Mouse (Mus musculus): ENCODE measurements around the gene Fndc3a.

Gene Fndc3a

DNA sequence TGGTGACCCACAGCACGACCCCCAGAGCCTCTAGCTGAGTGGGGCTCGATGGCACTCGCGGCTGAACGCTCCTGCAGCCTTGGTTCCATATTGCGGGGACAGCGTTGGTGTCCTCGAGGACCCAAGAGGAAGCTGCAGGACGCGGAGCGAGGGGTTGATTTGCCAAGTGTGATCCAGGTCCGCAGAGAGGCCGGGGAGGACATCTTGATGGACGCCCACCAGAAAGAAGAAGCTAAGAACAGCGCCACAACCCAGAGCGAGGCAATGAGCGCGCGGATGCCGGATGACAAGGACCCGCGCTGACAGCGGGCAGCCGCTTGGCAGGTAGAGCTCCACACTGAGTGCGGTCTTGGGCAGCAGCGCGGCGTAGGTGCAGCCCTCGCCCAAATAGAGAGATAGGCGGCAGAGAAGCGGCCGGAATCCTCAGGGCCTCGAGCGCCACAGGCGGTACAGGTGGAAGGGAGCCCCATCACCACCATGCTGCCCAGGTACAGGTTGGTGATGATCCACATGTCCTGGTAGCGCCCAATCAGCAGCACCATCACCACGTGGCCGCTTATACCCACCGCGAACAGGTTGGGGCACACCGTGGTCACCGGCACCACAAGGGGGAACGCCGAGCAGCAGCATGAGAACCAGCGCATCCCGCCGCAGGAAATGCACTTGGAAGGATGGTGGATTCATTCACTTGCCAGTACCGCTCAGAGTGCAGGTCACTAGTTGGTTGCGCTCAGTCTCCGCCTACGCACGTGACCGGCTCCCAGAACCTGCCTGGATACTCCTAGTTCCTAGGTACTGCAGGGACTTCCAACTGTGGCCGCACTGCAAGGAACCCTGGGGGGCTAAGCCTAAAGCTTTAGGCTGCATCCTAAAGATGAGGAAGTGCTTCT, 177.5 kb downstream of the Fndc3a start:
- peak; percentile 66 for DNase-seq

DNA sequence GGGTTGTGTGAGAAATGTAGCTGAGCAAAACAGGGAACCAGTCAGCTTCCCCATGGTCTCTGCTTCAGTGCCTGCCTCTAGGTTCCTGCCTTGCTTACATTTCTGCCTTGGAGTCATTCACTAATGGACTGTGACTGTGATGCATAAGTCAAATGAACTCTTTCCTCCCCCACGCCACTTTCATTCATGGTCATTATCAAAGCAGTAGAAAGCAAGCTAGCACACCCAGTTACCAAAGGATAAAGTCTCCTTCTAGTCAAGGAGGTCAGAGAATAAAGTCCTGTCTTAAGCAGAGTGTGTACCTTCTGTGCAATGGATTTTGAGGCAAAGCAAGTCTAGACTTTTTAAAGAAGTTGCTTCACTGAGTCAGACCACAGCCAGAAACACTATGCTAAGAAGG, 182.7 kb downstream of the Fndc3a start:
- DNase-seq, result peak; percentile 22

- DNase-seq, result no peak
Observed at GRCm38 (mm10) chr14:72519561-72519960, 190.2 kb downstream of the Fndc3a start.

GRCm38 (mm10) chr14:72518786-72519185, 191.0 kb downstream of the Fndc3a start:
- no peak for DNase-seq

DNA sequence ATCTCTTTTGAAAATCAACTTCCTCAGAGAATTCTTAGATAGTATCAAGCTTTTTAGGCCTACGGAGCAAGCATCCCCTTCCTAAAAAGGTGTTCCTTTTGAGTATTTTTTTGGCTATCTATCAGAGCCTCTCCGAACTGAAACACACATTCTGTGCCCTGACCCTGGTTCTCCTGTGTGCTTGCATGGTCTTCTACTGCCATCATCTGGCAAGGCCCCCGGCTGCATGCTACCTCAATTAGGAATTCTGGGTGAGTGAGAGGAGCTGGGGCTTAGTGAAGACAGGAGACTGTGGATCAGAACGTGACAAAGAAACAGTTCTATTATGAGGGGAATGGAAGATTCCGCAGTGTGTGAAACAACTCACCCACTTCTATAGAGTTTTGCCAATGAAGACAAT, 193.4 kb downstream of the Fndc3a start:
- DNase-seq, result peak; percentile 21

- no peak for DNase-seq
Observed at GRCm38 (mm10) chr14:72506723-72507420, 202.9 kb downstream of the Fndc3a start.

DNA sequence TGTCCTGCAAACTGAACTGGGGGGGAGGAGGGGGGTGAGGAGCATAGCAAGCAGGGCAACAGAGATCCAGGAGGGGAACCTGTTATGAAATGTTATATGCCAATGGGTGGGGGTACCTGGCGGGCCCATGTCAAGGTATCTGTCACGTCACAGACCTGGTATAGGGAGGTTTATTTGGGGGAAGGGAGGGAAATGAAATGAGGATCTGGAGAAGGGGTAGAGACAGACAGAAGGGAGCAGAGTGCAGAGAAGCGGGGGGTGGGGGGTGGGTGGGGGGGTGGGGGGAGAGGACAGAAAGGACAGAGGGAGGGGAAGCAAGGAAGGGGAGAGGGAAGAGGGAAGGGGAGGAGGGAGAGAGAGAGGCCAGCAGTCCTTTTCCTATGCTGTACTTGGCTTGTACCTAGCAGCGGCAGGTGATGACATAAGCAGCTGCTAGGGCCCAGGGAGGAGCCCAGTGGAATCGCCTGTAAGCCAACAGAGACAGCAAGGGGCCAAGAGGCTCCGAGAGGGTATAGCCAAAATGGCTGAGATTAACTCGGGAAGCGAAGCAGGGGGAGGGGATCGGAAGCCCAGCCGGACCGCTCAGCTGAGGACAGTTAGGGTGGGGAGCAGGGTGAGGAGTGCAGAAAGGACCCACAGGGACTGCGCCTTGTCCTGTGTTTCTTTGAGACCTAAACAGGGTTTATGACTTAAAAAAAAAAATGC, 203.6 kb downstream of the Fndc3a start:
- no peak for DNase-seq

DNA sequence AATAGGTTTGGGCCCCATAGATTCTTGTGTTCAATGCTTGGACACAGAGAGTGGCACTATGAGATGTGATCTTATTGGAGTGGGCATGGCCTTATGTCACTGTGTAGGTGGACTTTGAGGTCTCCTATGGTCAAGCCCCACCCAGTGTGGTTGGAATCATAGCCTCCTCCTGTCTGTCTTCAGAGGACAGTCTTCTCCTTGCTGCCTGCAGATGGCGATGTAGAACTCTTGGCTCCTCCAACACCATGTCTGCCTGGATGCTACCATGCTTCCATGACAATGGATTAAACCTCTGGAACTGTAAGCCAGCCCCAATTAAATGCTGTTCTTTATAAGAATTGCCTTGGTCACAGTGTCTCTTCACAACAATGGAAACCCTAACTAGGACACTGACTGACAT, 204.8 kb downstream of the Fndc3a start:
- no peak for DNase-seq

- no peak for DNase-seq
Observed at GRCm38 (mm10) chr14:72503241-72503640, 206.6 kb downstream of the Fndc3a start.

GRCm38 (mm10) chr14:72493775-72494174, 216.0 kb downstream of the Fndc3a start:
- no peak for DNase-seq

GRCm38 (mm10) chr14:72491738-72492137, 218.1 kb downstream of the Fndc3a start, which contains the start of gene Gm9195:
Gene Gm9195 (minus strand): TSS chr14:72491838.
- DNase-seq, result no peak

DNA sequence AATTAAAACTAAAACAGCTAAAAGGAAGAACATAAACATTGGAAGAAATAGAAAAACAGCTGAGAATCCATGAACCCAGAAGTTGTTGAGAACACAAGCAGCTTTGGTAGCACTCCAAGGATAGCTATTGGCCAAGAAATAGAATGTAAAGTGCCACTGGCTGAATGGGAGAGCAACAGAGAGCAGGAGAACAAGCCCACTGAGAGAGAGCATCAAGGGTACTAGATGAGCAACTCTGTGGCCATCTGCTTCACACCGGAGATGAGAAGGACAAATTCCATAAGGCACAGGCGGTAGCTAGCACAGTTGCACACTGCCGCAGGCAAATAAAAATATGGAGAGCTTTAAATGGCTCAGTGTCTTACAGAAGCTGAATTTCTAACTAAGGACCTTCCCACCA, 219.4 kb downstream of the Fndc3a start:
- no peak for DNase-seq
